Mouse (Mus musculus) thymus, adult 18-20 months (tissue): ENCODE data around the gene Ostf1.

Experiments used
- DNase-seq, 2 experiments: peaks; one replicate each; pipeline ENCODE4 v3.0.0; 2022; ENCODE audit warnings: mixed read lengths in 2 of 2

Gene Ostf1

DNA sequence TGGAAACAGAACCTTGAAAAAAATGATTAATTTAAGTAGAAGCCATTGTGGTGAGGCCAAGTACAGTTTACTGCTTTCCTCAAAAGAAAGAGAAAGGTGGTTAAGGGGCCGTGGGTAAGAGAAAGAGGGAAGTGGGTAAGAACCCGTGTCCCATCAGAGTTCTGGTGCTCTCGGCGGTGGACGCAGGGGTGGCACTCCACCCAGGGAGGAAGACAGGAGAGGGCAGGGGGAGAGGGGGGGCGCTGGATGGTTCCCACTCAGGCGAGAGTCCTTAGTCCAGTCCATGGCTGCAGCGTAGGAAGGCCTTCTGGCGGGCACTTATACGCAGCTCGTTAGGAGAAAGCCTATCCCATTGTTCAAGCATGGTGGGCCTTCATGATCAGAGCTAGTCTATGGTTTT is 64.1 kb downstream of the Ostf1 start:
- no peak for DNase-seq

DNA sequence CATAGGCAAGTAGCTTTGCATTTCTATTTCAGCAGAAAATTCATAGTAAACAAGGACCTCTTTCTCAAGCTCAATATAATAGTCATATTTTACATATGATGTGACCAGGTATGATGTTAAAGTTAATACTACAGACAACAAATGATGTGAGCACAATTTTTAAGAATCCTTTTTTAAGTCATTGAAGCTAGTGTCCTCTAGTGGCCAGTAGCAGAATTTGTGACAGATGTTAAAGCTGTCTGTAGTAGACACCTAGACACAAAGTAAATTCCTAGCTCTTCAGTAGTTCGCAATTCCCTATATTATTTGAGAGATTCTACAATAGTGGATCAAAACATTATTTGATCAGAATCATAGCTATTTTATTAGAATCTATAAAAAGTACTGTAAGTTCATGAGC is 73.9 kb downstream of the Ostf1 start:
- no peak for DNase-seq

DNA sequence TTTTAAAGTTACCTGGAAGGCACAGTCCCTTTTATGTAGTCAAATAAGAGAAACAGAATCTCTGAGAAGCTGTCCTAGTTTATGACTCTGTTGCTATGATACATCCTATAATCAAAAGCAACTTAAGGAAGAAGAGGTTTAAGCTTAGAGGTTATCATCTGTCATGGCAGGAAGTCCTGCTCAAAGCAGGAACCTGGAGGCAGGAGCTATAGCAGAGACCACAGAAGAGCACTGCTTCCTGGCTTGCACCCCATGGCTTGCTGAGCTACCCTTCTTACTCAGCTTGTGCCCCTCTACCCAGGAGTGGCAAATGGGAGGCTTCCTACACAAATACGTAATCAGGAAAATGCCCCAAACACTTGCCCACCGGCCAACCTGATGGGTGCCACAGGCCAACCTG is 76.0 kb downstream of the Ostf1 start:
- DNase-seq: no peak

- DNase-seq: no peak
Measured at GRCm38 (mm10) chr19:18548668-18549067, 83.0 kb downstream of the Ostf1 start.
